Mouse (Mus musculus) right cerebral cortex, postnatal 36 days (tissue): ENCODE measurements around the gene Cd59a.
"Not testable (repeated sequence)": the region's sequence is repeated elsewhere in the genome, so short reads cannot be mapped to it uniquely, and the experiment has no call there.

Experiments
- DNase-seq, 2 experiments: peaks; one replicate each; pipeline ENCODE4 v3.0.0; 2022; ENCODE audit warnings: low spot score in 2 of 2, mixed read lengths in 1 of 2

Gene Cd59a

GRCm38 (mm10) chr2:104095741-104096213 lies at the start of gene Cd59a:
Gene Cd59a, plus strand, starts transcription at chr2:104095801.
- peak; percentile 18 to 22 for DNase-seq

- no peak for DNase-seq
Measured at GRCm38 (mm10) chr2:104058381-104058780, 37.2 kb upstream of the Cd59a start.

GRCm38 (mm10) chr2:104058954-104059353 lies 36.6 kb upstream of the Cd59a start:
- DNase-seq: no peak

- DNase-seq: peak in 1 of 2 experiments; percentile 20
Measured at GRCm38 (mm10) chr2:104059786-104060185, 35.8 kb upstream of the Cd59a start.

GRCm38 (mm10) chr2:104060996-104061395 lies 34.6 kb upstream of the Cd59a start:
- DNase-seq: no peak

GRCm38 (mm10) chr2:104062665-104063064 lies 32.9 kb upstream of the Cd59a start:
- no peak for DNase-seq

GRCm38 (mm10) chr2:104064152-104064551 lies 31.4 kb upstream of the Cd59a start:
- DNase-seq: no peak

GRCm38 (mm10) chr2:104065526-104065925 lies 30.1 kb upstream of the Cd59a start, which contains the start of gene Gm10912:
Gene Gm10912, plus strand, starts transcription at chr2:104065826.
- not testable (repeated sequence) for DNase-seq

- DNase-seq: not testable (repeated sequence)
Measured at GRCm38 (mm10) chr2:104068450-104068849, 27.2 kb upstream of the Cd59a start, which contains the start of gene Gm10799. Gene Gm10799, minus strand, starts transcription at chr2:104068550.

- DNase-seq: no peak
Measured at GRCm38 (mm10) chr2:104069704-104070185, 25.9 kb upstream of the Cd59a start, which contains the start of gene Cd59b. Gene Cd59b, plus strand, starts transcription at chr2:104069849.

- DNase-seq: not testable (repeated sequence)
Measured at GRCm38 (mm10) chr2:104078285-104078684, 17.3 kb upstream of the Cd59a start.

GRCm38 (mm10) chr2:104081436-104082050 lies 14.1 kb upstream of the Cd59a start:
- not testable (repeated sequence) for DNase-seq

GRCm38 (mm10) chr2:104082474-104082873 lies 13.1 kb upstream of the Cd59a start:
- no peak for DNase-seq

- DNase-seq: not testable (repeated sequence)
Measured at GRCm38 (mm10) chr2:104084027-104084426, 11.6 kb upstream of the Cd59a start.

- DNase-seq: not testable (repeated sequence)
Measured at GRCm38 (mm10) chr2:104087562-104087961, 8.0 kb upstream of the Cd59a start.

- no peak for DNase-seq
Measured at GRCm38 (mm10) chr2:104093305-104093704, 2.3 kb upstream of the Cd59a start.

GRCm38 (mm10) chr2:104096256-104096655 lies 655 bp downstream of the Cd59a start:
- no peak for DNase-seq

GRCm38 (mm10) chr2:104096796-104097195 lies 1.2 kb downstream of the Cd59a start:
- DNase-seq: not testable (repeated sequence)

GRCm38 (mm10) chr2:104097396-104097795 lies 1.8 kb downstream of the Cd59a start:
- not testable (repeated sequence) for DNase-seq

- DNase-seq: no peak
Measured at GRCm38 (mm10) chr2:104098529-104099230, 3.1 kb downstream of the Cd59a start.

GRCm38 (mm10) chr2:104099231-104099585 lies 3.6 kb downstream of the Cd59a start:
- no peak for DNase-seq

GRCm38 (mm10) chr2:104099946-104100345 lies 4.3 kb downstream of the Cd59a start:
- no peak for DNase-seq

- no peak for DNase-seq
Measured at GRCm38 (mm10) chr2:104104800-104105199, 9.2 kb downstream of the Cd59a start.
